Mouse (Mus musculus) limb, embryonic 13.5 days (tissue): ENCODE data around the gene Pcgf3. TPM values are rescaled to one million over a fixed set of nuclear protein-coding genes. Genes with fewer than 3 reads are reported as not detected.

Experiments
- ATAC-seq: fragments of 200-750 bp; cut with Nextera tagmentation; 2 replicates; pipeline ENCODE4 v1.8.0; 2017; ENCODE audit warnings: low read depth, moderate number of reproducible peaks, moderate TSS enrichment; ENCODE audit not compliant: low FRiP score
- H3K27ac ChIP-seq: fragments of 300-500 bp; sonication (generic); 2 replicates; pipeline ENCODE4 v1.5.1; 2015; ENCODE audit warnings: inconsistent platforms, mild to moderate bottlenecking, moderate library complexity
- H3K27me3 ChIP-seq: fragments of 300-500 bp; sonication (generic); 2 replicates; pipeline ENCODE4 v1.6.1; 2015; ENCODE audit warnings: mild to moderate bottlenecking, inconsistent platforms
- H3K36me3 ChIP-seq: fragments of 300-500 bp; sonication (generic); 2 replicates; pipeline ENCODE4 v1.6.1; 2015; ENCODE audit warnings: inconsistent platforms, mild to moderate bottlenecking, moderate library complexity
- H3K4me1 ChIP-seq: fragments of 300-500 bp; sonication (generic); 2 replicates; pipeline ENCODE4 v1.6.1; 2015; ENCODE audit warnings: inconsistent platforms
- H3K4me2 ChIP-seq: fragments of 300-500 bp; sonication (generic); replicated peaks from 2 replicates; pipeline ENCODE4 v1.6.1; 2015; ENCODE audit warnings: inconsistent platforms, mild to moderate bottlenecking, moderate library complexity
- H3K4me3 ChIP-seq: fragments of 300-500 bp; sonication (generic); 2 replicates; pipeline ENCODE4 v1.5.1; 2015; ENCODE audit warnings: moderate library complexity, mild to moderate bottlenecking, inconsistent platforms
- H3K9ac ChIP-seq: fragments of 300-500 bp; sonication (generic); 2 replicates; pipeline ENCODE4 v1.6.1; 2015; ENCODE audit warnings: mild to moderate bottlenecking, inconsistent platforms
- H3K9me3 ChIP-seq: fragments of 300-500 bp; sonication (generic); 2 replicates; pipeline ENCODE4 v1.6.1; 2016; ENCODE audit warnings: inconsistent platforms
- WGBS: fragments of 180-500 bp; shearing (Covaris S2); methylation state at CpG from one replicate; pipeline ENCODE4 v1.1.7; 2015; 5-methylcytosine and 5-hydroxymethylcytosine counted together
- polyA plus RNA-seq: library from polyadenylated mRNA; unstranded; fragments of >200 nt; fragmentation: Nextera tagmentation; extraction: Ambion mirVana; gene quantifications from 2 replicates; pipeline ENCODE4 v1.2.1, GENCODE M21; 2015

Gene Pcgf3
- polyA plus RNA-seq, 1 experiment from 2014 or later, result 26.4 TPM

DNA sequence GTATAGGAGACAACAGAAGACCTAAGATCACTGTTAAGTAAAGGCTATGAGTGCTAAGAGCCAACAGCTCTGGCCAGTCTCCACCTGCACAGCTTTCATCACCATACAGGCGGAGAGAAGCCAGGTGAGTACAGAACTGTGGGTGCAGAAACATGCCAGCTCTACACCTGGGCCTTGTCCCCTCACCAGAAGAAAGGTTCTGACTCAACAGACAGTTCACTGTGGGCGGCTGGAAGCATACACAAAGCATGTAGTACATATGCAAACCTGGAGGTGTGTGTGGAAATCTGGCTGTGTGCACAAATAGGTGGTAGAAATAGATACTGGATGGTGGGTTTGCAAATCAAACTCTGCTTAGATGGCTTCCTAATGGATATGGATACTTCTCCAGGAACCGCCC, 61.6 kb downstream of the Pcgf3 start:
- H3K9me3 ChIP-seq, result no peaks in the 10 kb centered on the region
- no peak overlapping the region for H3K4me2 ChIP-seq
- no peak overlapping the region for H3K4me3 ChIP-seq
- no peaks in the 10 kb centered on the region for H3K27me3 ChIP-seq
- H3K9ac ChIP-seq, result no peak overlapping the region
- WGBS, result 85% methylated on average over 3 of the region's 3 CpGs
- peaks cover 10% of the 10 kb centered on the region for H3K4me1 ChIP-seq
- no peaks in the 10 kb centered on the region for H3K36me3 ChIP-seq
- ATAC-seq, result no peak
- H3K27ac ChIP-seq, result no peak overlapping the region

DNA sequence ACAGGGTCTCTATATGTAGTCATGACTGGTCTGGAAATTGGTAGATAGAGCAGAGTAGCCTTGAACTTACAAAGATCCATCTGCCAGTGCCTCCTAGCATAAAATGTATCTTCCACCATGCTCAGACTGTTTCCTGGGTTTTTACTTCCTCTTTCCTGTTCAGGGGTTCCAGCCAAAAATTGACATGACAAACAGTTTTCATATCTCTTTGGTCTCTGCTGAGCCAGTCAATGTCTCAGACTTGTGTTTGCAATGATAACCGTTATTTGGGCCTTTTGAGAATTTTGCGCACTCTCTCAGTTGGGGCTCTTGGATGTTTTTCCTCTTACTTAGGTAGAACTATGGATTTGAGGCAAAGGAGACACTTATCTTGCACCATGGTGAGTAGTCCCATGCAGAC, 73.2 kb downstream of the Pcgf3 start:
- no peak for ATAC-seq
- no peak overlapping the region for H3K9ac ChIP-seq

DNA sequence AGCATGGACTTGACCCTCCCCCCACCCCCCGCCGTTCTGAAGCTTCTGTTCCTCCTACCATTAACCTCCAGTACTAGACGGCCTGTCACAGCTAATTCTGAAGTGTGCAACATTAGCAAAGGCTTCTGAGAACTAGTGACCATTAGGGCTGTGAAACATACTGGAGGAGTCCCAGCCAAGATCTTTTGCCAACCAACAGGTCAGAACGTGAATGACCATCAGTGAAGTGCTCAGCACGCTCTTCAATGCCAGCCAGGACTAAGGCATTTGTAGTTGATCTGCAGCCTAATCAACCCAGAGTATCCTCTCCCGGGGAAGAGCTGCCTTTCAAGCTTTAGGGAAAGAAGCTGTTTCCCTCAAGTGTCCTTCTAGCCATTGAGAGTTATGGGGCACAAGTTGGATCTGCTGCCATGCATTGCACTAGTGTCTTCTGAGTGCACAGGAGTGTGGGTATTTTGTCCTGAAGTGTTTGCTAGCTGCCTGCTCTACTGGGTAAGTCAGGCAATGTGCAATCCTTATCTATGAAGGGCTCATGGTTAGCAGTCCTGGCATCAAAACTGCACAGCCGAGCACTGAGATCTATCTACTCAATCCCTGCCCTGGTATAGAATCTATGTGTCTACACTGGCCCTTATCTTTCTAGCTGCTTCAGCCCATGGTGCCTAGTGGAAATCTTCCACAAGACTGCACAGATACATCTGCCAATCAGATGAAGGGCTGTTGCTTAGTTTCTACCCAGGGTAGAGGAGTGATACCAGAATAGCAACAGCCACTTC, 82.7 kb downstream of the Pcgf3 start:
- no peak overlapping the region for H3K4me3 ChIP-seq
- no peak overlapping the region for H3K9ac ChIP-seq
- no peaks in the 10 kb centered on the region for H3K4me1 ChIP-seq
- no peak for ATAC-seq
- no peaks in the 10 kb centered on the region for H3K36me3 ChIP-seq
- H3K27me3 ChIP-seq, result peaks cover 15% of the 10 kb centered on the region
- 62% methylated on average over 7 of the region's 7 CpGs for WGBS
- no peak overlapping the region for H3K27ac ChIP-seq
- no peak overlapping the region for H3K4me2 ChIP-seq
- no peaks in the 10 kb centered on the region for H3K9me3 ChIP-seq

More for the DNA sequence above, 73.2 kb downstream of the Pcgf3 start:
- H3K4me3 ChIP-seq, result no peak overlapping the region
- H3K9me3 ChIP-seq, result peaks cover 15% of the 10 kb centered on the region
- no peaks in the 10 kb centered on the region for H3K36me3 ChIP-seq
- no peak overlapping the region for H3K27ac ChIP-seq
- H3K4me2 ChIP-seq, result no peak overlapping the region
- no peaks in the 10 kb centered on the region for H3K4me1 ChIP-seq
- no peaks in the 10 kb centered on the region for H3K27me3 ChIP-seq
- WGBS, result 95% methylated on average over 2 of the region's 2 CpGs

DNA sequence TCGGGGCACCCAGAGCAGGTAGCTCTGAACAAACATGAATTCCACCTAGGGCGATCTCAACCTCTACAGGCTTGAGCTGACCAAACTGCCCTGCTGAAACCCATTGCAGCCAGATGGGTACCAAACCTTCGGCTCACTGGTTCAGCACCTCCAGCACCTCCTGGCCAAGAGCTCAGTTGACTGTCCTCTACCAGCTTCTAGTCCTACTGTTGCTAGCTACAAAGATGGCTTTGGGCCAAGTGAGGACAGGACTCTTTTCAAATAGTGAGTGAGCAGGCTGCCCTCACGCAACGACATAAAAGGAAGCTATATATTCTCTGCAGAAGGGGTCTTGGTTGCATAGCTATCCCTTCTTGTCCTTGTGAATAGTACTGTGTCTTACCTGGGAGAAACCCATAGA, 86.6 kb downstream of the Pcgf3 start:
- H3K27ac ChIP-seq, result no peak overlapping the region
- H3K4me1 ChIP-seq, result peaks cover 9% of the 10 kb centered on the region
- no peak for ATAC-seq
- no peak overlapping the region for H3K4me2 ChIP-seq
- WGBS, result 89% methylated on average over 5 of the region's 5 CpGs
- H3K27me3 ChIP-seq, result peaks cover 52% of the 10 kb centered on the region
- no peak overlapping the region for H3K4me3 ChIP-seq
- no peaks in the 10 kb centered on the region for H3K36me3 ChIP-seq
- H3K9me3 ChIP-seq, result no peaks in the 10 kb centered on the region
- H3K9ac ChIP-seq, result no peak overlapping the region

DNA sequence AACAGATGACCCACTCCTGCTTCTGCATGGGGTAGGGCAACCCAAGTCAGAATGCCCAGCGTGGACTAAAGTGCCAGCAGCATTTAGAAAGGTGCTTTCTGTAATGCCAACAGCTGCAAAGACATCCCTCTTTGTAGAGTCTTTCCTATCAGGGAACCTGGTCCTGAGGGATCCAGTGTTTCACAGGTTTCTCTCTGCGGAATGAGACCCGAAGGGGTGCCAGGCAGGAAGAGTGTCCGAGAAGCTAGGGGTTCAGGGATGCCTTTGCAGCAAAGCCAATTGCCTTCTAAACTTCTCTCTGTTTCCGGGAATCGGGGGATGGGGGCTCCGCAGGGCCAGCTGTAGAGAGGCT, 88.1 kb downstream of the Pcgf3 start:
- ATAC-seq, result no peak

DNA sequence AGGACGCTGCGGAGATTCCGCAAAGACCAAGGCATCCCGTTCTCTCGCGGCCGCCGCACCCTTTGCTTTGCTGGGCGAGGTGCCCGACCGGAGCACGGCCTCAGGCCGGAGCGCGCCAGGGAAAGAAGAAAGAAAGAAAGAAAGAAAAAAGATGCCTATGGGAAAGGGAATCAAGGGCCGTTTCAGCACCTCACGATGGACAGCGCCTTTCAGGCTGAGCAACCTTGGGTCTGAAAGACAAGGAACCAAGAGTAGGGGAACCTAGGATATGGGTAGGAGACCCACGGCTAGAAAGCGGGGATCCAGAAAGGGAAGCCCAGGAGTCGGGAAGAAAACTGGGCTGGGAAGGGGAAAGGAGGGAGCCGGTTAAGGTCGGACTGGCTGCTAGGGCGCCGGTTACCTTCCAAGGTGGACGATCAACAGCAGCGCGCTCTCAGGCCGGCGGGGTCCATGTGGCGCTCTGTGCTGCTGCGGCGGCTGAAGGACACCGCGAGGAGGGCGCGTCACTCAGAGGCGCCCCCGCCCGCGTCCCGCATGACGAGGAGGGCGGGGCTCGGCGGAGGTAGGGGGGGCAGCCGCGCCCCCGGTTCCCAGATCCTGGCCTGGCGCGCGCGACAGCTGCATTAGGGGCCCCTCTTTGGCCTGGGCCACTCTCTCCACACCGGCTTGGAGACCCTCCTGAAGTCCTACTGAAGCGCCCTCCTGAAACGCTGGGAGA, 88.6 kb downstream of the Pcgf3 start, which contains the start of gene Cplx1:
Gene Cplx1 (minus strand): TSS at position 536 of the 718 bp plus-strand sequence.
- Histone ChIP-seq H3K27ac (no peak within 1 kb of the TSS), H3K27me3 (peaks cover 58% of the 10 kb centered on the region), H3K4me3 (peak within 1 kb of the TSS; percentile 39), H3K4me1 (peaks cover 9% of the 10 kb centered on the region), H3K4me2 (peak within 1 kb of the TSS; percentile 69), H3K36me3 (no peaks in the 10 kb centered on the region), H3K9ac (0 out of 2 replicates have a peak within 1 kb of the TSS, but pooled peaks have one; percentile 19), H3K9me3 (no peaks in the 10 kb centered on the region)
- peak; percentile 76 for ATAC-seq
- 1% methylated on average over 46 of the region's 56 CpGs for WGBS

More for the DNA sequence above, 88.1 kb downstream of the Pcgf3 start:
- Histone ChIP-seq H3K4me3 (peak overlapping the region; percentile 39; the same call in 1 of the 2 replicates), H3K9ac (no peak overlapping the region), H3K36me3 (no peaks in the 10 kb centered on the region), H3K4me1 (peaks cover 9% of the 10 kb centered on the region), H3K27ac (no peak overlapping the region), H3K9me3 (no peaks in the 10 kb centered on the region), H3K27me3 (peaks cover 58% of the 10 kb centered on the region), H3K4me2 (peak overlapping the region; percentile 69)
- WGBS, result 20% methylated on average over 7 of the region's 7 CpGs

DNA sequence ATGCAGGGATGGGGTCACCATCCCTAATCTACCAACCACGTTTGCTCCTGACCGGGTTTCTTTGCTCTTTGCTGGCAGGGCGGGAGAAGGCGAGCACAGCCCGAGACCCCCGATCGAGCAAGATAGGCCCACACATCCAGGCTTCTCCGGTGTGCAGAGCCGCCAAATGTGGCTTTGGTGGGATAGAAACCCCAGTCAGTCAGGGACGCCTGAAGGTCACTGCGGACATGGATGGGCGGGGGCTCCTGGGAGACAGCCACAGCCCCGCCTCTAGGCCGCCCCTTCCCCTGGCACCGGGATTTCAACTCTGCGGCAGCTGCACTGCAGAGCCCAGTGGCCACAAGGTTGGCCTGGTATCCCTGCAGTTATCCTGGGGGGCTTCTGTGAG, 89.2 kb downstream of the Pcgf3 start:
- WGBS, result 3% methylated on average over 16 of the region's 16 CpGs
- H3K4me2 ChIP-seq, result peak overlapping the region; percentile 69
- H3K4me1 ChIP-seq, result peaks cover 9% of the 10 kb centered on the region
- H3K36me3 ChIP-seq, result no peaks in the 10 kb centered on the region
- no peaks in the 10 kb centered on the region for H3K9me3 ChIP-seq
- ATAC-seq, result 0 out of 2 replicates have a peak, but pooled peaks have one; percentile 24
- peaks cover 58% of the 10 kb centered on the region for H3K27me3 ChIP-seq
- peak overlapping the region; percentile 39 for H3K4me3 ChIP-seq
- no peak overlapping the region for H3K27ac ChIP-seq
- H3K9ac ChIP-seq, result 0 out of 2 replicates have a peak overlapping the region, but pooled peaks have one; percentile 19

DNA sequence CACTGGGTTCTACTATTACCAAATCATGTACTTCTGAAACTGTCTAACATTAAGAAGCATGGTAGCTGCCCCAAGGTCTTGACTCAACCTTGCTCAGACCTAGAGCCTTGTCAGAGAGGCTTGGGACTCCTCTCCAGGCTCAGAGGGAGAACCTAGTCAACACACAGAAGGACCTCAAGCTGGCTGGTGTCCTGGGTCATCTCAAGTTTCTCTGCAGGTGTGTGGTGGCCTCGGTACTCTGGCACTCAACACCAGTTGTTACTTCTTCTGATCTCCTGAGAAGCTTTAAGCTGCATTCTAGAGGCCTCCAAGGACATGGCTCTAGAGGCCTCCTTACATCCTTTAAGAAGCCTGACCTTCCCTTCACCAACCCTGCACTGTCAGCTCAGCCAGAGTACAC, 93.0 kb downstream of the Pcgf3 start:
- Histone ChIP-seq H3K27ac (no peak overlapping the region), H3K9me3 (no peaks in the 10 kb centered on the region), H3K9ac (no peak overlapping the region), H3K4me2 (no peak overlapping the region), H3K36me3 (no peaks in the 10 kb centered on the region), H3K27me3 (peaks cover 39% of the 10 kb centered on the region), H3K4me3 (no peak overlapping the region), H3K4me1 (peaks cover 9% of the 10 kb centered on the region)
- ATAC-seq, result no peak
- WGBS, result 48% methylated on average over 1 of the region's 1 CpGs

Other genes with a start within 250 kb of the Pcgf3 start
- gene Dr1, start 192.3 kb upstream of the Pcgf3 start, polyA plus RNA-seq, result 47.5 and 48.9 TPM in 2 replicates
- 4.6 and 5.1 TPM in 2 replicates for gene Pigg, start 148.6 kb upstream of the Pcgf3 start, polyA plus RNA-seq
- 0.08 TPM in 1 of 2 replicates, not detected in the other for gene Gm42517, start 93.3 kb upstream of the Pcgf3 start, polyA plus RNA-seq
- 0.20 and 0.64 TPM in 2 replicates for gene Pde6b, start 72.8 kb upstream of the Pcgf3 start, polyA plus RNA-seq
- gene Atp5k, start 26.8 kb upstream of the Pcgf3 start, polyA plus RNA-seq, result 399 and 403 TPM in 2 replicates
- gene Mfsd7a, start 12.3 kb upstream of the Pcgf3 start, polyA plus RNA-seq, result 0.24 and 0.25 TPM in 2 replicates
- gene Cplx1, start 88.8 kb downstream of the Pcgf3 start, polyA plus RNA-seq, result 0.50 and 0.59 TPM in 2 replicates
- gene Gak, start 168.5 kb downstream of the Pcgf3 start, polyA plus RNA-seq, result 44.4 and 50.6 TPM in 2 replicates
- 26.9 and 28.3 TPM in 2 replicates for gene Tmem175, start 168.5 kb downstream of the Pcgf3 start, polyA plus RNA-seq
- gene Idua, start 199.1 kb downstream of the Pcgf3 start, polyA plus RNA-seq, result 16.2 and 18.2 TPM in 2 replicates
- 15.9 and 16.8 TPM in 2 replicates for gene Dgkq, start 208.4 kb downstream of the Pcgf3 start, polyA plus RNA-seq
- 1.5 and 1.8 TPM in 2 replicates for gene Slc26a1, start 214.3 kb downstream of the Pcgf3 start, polyA plus RNA-seq
- 44.8 and 52.4 TPM in 2 replicates for gene Fgfrl1, start 231.2 kb downstream of the Pcgf3 start, polyA plus RNA-seq